Mouse (Mus musculus): ENCODE data around the gene Acer1. TPM values are rescaled to one million over a fixed set of nuclear protein-coding genes. Genes with fewer than 3 reads are reported as not detected.
A peak's percentile ranks its signal among the peaks of the same experiment; 100 is the strongest.

Acer1 gene
- polyA plus RNA-seq, 1 experiment from 2014 or later: not detected

DNA sequence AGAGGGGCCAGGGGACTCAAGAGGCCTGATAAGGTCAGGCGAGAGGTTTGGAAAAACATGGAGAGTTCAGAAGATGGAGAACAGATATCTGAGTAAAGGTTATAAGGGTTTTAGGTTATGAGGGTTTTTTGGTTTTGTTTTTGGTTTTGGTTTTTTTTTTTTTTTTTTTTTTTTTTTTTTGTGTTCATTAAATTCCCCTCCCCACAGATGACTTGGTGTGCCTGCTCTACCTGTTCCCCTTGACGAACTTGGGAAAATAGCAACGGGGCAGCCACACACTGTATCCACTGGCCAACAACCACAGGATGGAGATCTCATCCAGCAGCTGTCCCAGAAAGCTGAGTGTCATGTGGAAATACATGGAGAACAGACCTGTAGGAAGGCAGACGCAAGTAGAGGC, 23.3 kb downstream of the Acer1 start:
- no peak overlapping the region for H3K27ac ChIP-seq (ENCODE audit: low read length)
- H3K36me3 ChIP-seq (ENCODE audit: control insufficient read depth, insufficient read depth): no peaks in the 10 kb centered on the region
- 84% methylated on average over 4 of the region's 4 CpGs for WGBS
- H3K4me1 ChIP-seq (replicated peaks; ENCODE audit: control insufficient read depth, insufficient read depth, low read length): no peaks in the 10 kb centered on the region
- H3K4me3 ChIP-seq (replicated peaks; ENCODE audit: low read length): no peak overlapping the region
- no peak overlapping the region for H3K4me2 ChIP-seq (ENCODE audit: low read length)
- H3K27me3 ChIP-seq (replicated peaks; ENCODE audit: control insufficient read depth, insufficient read depth, low read length): no peaks in the 10 kb centered on the region
- no peak overlapping the region for H3K9ac ChIP-seq (replicated peaks; ENCODE audit: low read depth, low read length)
- ATAC-seq: no peak
- H3K9me3 ChIP-seq (ENCODE audit: control insufficient read depth, low read length): no peaks in the 10 kb centered on the region

DNA sequence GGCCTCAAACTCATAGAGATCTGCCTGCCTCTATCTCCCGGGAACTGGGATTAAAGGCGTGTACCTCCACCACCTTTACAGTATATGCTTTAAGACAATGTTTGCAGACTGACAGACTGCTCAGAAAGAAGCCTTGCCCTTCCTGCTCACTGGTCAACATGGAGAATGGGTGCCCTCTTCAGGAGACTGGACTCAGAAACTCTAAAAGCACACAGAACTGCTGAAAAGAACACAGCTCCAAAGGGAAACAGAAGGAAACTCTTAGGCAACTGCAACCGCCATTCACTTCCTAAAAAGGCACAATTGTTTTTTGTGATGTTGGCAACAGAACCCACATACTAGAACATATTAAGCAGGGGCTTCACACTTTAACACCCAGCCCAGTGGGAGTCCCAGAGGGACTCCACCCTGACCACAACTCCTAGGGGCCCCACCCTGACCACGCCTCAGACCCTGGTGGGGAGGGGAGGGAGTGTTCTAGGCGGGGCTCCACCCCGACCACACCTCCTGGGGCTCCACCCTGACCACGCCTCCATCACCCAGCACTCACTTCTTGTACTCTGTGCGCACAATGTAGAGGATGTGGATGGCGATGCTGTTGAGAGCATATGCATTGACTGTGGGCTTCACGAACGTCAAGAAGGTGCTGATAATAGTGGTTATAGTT, 24.0 kb downstream of the Acer1 start:
- WGBS: 39% methylated on average over 11 of the region's 11 CpGs
- Histone ChIP-seq H3K27ac (ENCODE audit: low read length) (no peak overlapping the region), H3K9ac (replicated peaks; ENCODE audit: low read depth, low read length) (no peak overlapping the region), H3K9me3 (ENCODE audit: control insufficient read depth, low read length) (no peaks in the 10 kb centered on the region), H3K27me3 (replicated peaks; ENCODE audit: control insufficient read depth, insufficient read depth, low read length) (no peaks in the 10 kb centered on the region), H3K4me1 (replicated peaks; ENCODE audit: control insufficient read depth, insufficient read depth, low read length) (no peaks in the 10 kb centered on the region), H3K4me3 (replicated peaks; ENCODE audit: low read length) (no peak overlapping the region), H3K36me3 (ENCODE audit: control insufficient read depth, insufficient read depth) (no peaks in the 10 kb centered on the region), H3K4me2 (ENCODE audit: low read length) (no peak overlapping the region)
- ATAC-seq: no peak

DNA sequence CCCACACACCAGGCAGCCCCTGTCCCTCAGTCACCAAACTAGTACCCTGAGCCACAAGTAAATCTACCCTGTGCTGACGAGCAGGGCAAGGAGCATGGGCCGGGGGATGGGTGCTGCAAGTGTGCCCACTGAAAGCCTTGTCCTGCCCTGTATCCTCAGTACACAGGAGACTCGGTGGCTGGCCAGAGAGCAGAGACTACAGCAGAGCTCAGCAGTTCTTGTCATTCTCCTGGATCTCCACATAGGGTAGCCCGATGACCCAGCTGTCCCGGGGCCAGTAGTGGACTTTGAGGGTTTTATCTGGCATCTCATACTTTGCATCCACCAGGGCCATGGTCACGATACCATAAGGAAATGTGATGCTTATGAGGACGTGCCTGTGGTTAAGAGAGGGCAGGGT, 27.1 kb downstream of the Acer1 start:
- H3K4me1 ChIP-seq (replicated peaks; ENCODE audit: control insufficient read depth, insufficient read depth, low read length): no peaks in the 10 kb centered on the region
- no peaks in the 10 kb centered on the region for H3K27me3 ChIP-seq (replicated peaks; ENCODE audit: control insufficient read depth, insufficient read depth, low read length)
- ATAC-seq: no peak
- H3K36me3 ChIP-seq (ENCODE audit: control insufficient read depth, insufficient read depth): no peaks in the 10 kb centered on the region
- no peak overlapping the region for H3K4me2 ChIP-seq (ENCODE audit: low read length)
- H3K9ac ChIP-seq (replicated peaks; ENCODE audit: low read depth, low read length): no peak overlapping the region
- H3K4me3 ChIP-seq (replicated peaks; ENCODE audit: low read length): no peak overlapping the region
- no peaks in the 10 kb centered on the region for H3K9me3 ChIP-seq (ENCODE audit: control insufficient read depth, low read length)
- WGBS: 84% methylated on average over 7 of the region's 7 CpGs
- H3K27ac ChIP-seq (ENCODE audit: low read length): no peak overlapping the region

- H3K4me1 ChIP-seq (replicated peaks; ENCODE audit: control insufficient read depth, insufficient read depth, low read length): no peaks in the 10 kb centered on the region
- H3K36me3 ChIP-seq (ENCODE audit: control insufficient read depth, insufficient read depth): no peaks in the 10 kb centered on the region
- H3K27me3 ChIP-seq (replicated peaks; ENCODE audit: control insufficient read depth, insufficient read depth, low read length): no peaks in the 10 kb centered on the region
- WGBS: 95% methylated on average over 1 of the region's 1 CpGs
- H3K27ac ChIP-seq (ENCODE audit: low read length): no peak overlapping the region
- H3K9ac ChIP-seq (replicated peaks; ENCODE audit: low read depth, low read length): no peak overlapping the region
- no peak overlapping the region for H3K4me2 ChIP-seq (ENCODE audit: low read length)
- no peak for ATAC-seq
- H3K9me3 ChIP-seq (ENCODE audit: control insufficient read depth, low read length): no peaks in the 10 kb centered on the region
- H3K4me3 ChIP-seq (replicated peaks; ENCODE audit: low read length): no peak overlapping the region
These were observed 29.3 kb downstream of the Acer1 start for GRCm38 (mm10) chr17:56952639-56953038.

GRCm38 (mm10) chr17:56950915-56951314, 31.0 kb downstream of the Acer1 start:
- 18% methylated on average over 3 of the region's 3 CpGs for WGBS
- Histone ChIP-seq H3K36me3 (ENCODE audit: control insufficient read depth, insufficient read depth) (no peaks in the 10 kb centered on the region), H3K27me3 (replicated peaks; ENCODE audit: control insufficient read depth, insufficient read depth, low read length) (no peaks in the 10 kb centered on the region), H3K27ac (ENCODE audit: low read length) (no peak overlapping the region), H3K4me2 (ENCODE audit: low read length) (no peak overlapping the region), H3K4me1 (replicated peaks; ENCODE audit: control insufficient read depth, insufficient read depth, low read length) (no peaks in the 10 kb centered on the region), H3K9ac (replicated peaks; ENCODE audit: low read depth, low read length) (no peak overlapping the region), H3K4me3 (replicated peaks; ENCODE audit: low read length) (no peak overlapping the region), H3K9me3 (ENCODE audit: control insufficient read depth, low read length) (no peaks in the 10 kb centered on the region)
- ATAC-seq: no peak

- Histone ChIP-seq H3K9me3 (ENCODE audit: control insufficient read depth, low read length) (no peaks in the 10 kb centered on the region), H3K36me3 (ENCODE audit: control insufficient read depth, insufficient read depth) (no peaks in the 10 kb centered on the region), H3K27ac (ENCODE audit: low read length) (no peak overlapping the region), H3K27me3 (replicated peaks; ENCODE audit: control insufficient read depth, insufficient read depth, low read length) (0 out of 2 replicates have a peak, but pooled peaks cover 2% of the 10 kb centered on the region), H3K4me2 (ENCODE audit: low read length) (no peak overlapping the region), H3K9ac (replicated peaks; ENCODE audit: low read depth, low read length) (no peak overlapping the region), H3K4me3 (replicated peaks; ENCODE audit: low read length) (no peak overlapping the region), H3K4me1 (replicated peaks; ENCODE audit: control insufficient read depth, insufficient read depth, low read length) (peaks cover 9% of the 10 kb centered on the region)
- ATAC-seq: no peak
- WGBS: 84% methylated on average over 4 of the region's 4 CpGs
These were observed 43.2 kb downstream of the Acer1 start for GRCm38 (mm10) chr17:56938751-56939150.

DNA sequence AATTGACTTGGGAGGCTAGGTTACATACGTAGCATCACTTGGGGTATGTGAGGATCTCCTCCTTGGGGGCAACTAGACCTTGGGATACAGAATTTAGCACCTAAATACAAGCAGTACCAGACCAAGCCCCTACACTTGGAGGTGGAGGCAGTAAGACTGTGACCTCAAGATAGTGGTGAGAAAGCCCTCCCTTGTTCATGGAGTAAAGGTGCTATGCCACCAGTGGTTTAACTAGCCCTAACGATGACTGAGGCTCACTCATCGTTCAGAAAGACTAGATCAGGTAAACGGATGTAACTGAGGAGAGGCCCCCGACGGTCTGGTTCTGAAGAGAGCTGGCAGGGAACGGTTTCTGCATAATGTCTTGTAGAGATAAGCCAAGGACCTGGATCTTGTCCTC, 45.2 kb downstream of the Acer1 start:
- Histone ChIP-seq H3K36me3 (ENCODE audit: control insufficient read depth, insufficient read depth) (no peaks in the 10 kb centered on the region), H3K9me3 (ENCODE audit: control insufficient read depth, low read length) (no peaks in the 10 kb centered on the region), H3K27me3 (replicated peaks; ENCODE audit: control insufficient read depth, insufficient read depth, low read length) (0 out of 2 replicates have a peak, but pooled peaks cover 2% of the 10 kb centered on the region), H3K9ac (replicated peaks; ENCODE audit: low read depth, low read length) (no peak overlapping the region), H3K4me1 (replicated peaks; ENCODE audit: control insufficient read depth, insufficient read depth, low read length) (peaks cover 26% of the 10 kb centered on the region), H3K4me3 (replicated peaks; ENCODE audit: low read length) (no peak overlapping the region), H3K4me2 (ENCODE audit: low read length) (no peak overlapping the region), H3K27ac (ENCODE audit: low read length) (no peak overlapping the region)
- WGBS: 94% methylated on average over 7 of the region's 7 CpGs
- ATAC-seq: no peak

GRCm38 (mm10) chr17:56935363-56936131, 46.4 kb downstream of the Acer1 start, which contains the start of gene Mllt1:
TSS of gene Mllt1 (minus strand) at chr17:56935415.
- Histone ChIP-seq H3K36me3 (ENCODE audit: control insufficient read depth, insufficient read depth) (no peaks in the 10 kb centered on the region), H3K9me3 (ENCODE audit: control insufficient read depth, low read length) (no peaks in the 10 kb centered on the region), H3K27me3 (replicated peaks; ENCODE audit: control insufficient read depth, insufficient read depth, low read length) (0 out of 2 replicates have a peak, but pooled peaks cover 2% of the 10 kb centered on the region), H3K4me3 (replicated peaks; ENCODE audit: low read length) (peak within 1 kb of the TSS; percentile 82), H3K9ac (replicated peaks; ENCODE audit: low read depth, low read length) (peak within 1 kb of the TSS; percentile 77), H3K27ac (ENCODE audit: low read length) (peak within 1 kb of the TSS; percentile 64; the same call in 1 of the 2 replicates), H3K4me1 (replicated peaks; ENCODE audit: control insufficient read depth, insufficient read depth, low read length) (peaks cover 28% of the 10 kb centered on the region), H3K4me2 (ENCODE audit: low read length) (peak within 1 kb of the TSS; percentile 82)
- peak; percentile 98 for ATAC-seq
- 3% methylated on average over 75 of the region's 76 CpGs for WGBS

DNA sequence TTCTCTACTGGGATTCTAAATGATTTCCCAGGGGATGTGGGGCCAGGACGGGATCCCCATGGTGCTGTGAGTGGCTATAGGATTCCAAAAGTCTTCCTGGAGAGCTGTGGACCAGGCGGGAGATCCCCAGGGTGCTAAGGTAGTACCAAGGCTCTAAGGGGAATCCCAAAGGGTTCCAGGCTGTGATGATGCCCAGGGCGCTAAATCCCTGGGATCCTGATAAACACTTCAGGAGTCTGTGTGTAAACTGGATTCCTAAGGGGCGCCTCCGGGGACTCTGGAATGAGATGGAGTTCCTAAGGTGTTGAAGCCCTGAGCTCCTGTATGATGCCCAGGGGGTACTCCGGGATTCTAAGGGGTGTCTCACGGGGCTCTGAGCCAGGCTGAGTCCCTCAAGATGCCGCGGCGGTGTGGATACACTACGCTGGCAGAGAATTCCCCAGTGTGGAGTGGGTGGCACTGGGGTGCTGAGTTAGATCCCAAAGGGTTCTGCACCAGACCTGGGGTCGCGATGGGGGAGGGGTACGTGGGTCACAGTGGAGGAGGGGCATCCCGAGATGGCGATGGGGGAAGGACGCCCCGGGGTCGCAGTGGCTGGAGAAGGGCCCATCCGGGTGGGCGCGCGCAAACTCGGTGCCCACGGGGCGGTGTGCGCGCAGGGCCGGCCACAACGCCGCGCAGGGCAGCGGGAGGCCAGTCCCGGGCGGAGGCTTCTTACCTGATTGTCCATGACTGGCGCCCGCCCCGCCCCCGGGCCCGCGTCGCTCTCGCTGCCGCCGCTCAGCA, 47.2 kb downstream of the Acer1 start:
- peak; percentile 19 for ATAC-seq
- H3K9ac ChIP-seq (replicated peaks; ENCODE audit: low read depth, low read length): peak overlapping the region; percentile 77
- 0 out of 2 replicates have a peak, but pooled peaks cover 2% of the 10 kb centered on the region for H3K27me3 ChIP-seq (replicated peaks; ENCODE audit: control insufficient read depth, insufficient read depth, low read length)
- H3K4me1 ChIP-seq (replicated peaks; ENCODE audit: control insufficient read depth, insufficient read depth, low read length): peaks cover 28% of the 10 kb centered on the region
- H3K36me3 ChIP-seq (ENCODE audit: control insufficient read depth, insufficient read depth): no peaks in the 10 kb centered on the region
- H3K4me2 ChIP-seq (ENCODE audit: low read length): peak overlapping the region; percentile 82
- no peaks in the 10 kb centered on the region for H3K9me3 ChIP-seq (ENCODE audit: control insufficient read depth, low read length)
- WGBS: under 1% methylated on average over 35 of the region's 45 CpGs
- peak overlapping the region; percentile 82 for H3K4me3 ChIP-seq (replicated peaks; ENCODE audit: low read length)
- peak overlapping the region; percentile 64; the same call in 1 of the 2 replicates for H3K27ac ChIP-seq (ENCODE audit: low read length)

All from forebrain, embryonic 16.5 days (tissue).